In genomic region chr7:98071620-98072019, GRCm38 (mm10) we compare ENCODE assay signal across 8 mouse cellular contexts. TPM values are rescaled to one million over a fixed set of nuclear protein-coding genes. Genes with fewer than 3 reads are reported as not detected.
DNase-seq lines count a peak whose midpoint lies in the region; ATAC-seq and TF ChIP-seq lines count a peak whose summit lies in the region.

No protein-coding gene starts in this region.

- H3K36me3 ChIP-seq in hindbrain, postnatal 0 days (ENCODE audit: insufficient read depth, low read length) = peaks cover 6% of the 10 kb centered on the region; the same call in 1 of the 2 replicates

- no peak overlapping the region for H3K4me3 ChIP-seq in hindbrain, postnatal 0 days (ENCODE audit: low read length)

- no peak overlapping the region for H3K27ac ChIP-seq in hindbrain, postnatal 0 days

- no peak overlapping the region for H3K4me2 ChIP-seq in hindbrain, postnatal 0 days (ENCODE audit: low read depth, low read length)

- TF ChIP-seq CTCF in hindbrain, postnatal 0 days (IDR thresholded peaks at IDR 0.05; ENCODE audit: low read depth) = peak; percentile 98

- H3K9me3 ChIP-seq in hindbrain, postnatal 0 days (ENCODE audit: low read length) = no peaks in the 10 kb centered on the region

- no peaks in the 10 kb centered on the region for H3K4me1 ChIP-seq in hindbrain, postnatal 0 days (ENCODE audit: insufficient read depth, low read length)

- ATAC-seq in frontal cortex, adult (ENCODE audit: low TSS enrichment) = peak; percentile 89
- ATAC-seq in hindbrain, postnatal 0 days = peak; percentile 60; the same call in 1 of the 2 replicates
- ATAC-seq in megakaryocyte, adult 5-6 weeks (ENCODE audit: poor library complexity, severe bottlenecking) = peak; percentile 90

- WGBS in hindbrain, postnatal 0 days = 33% methylated on average over 5 of the region's 5 CpGs

- no peak overlapping the region for H3K9ac ChIP-seq in hindbrain, postnatal 0 days (replicated peaks; ENCODE audit: low read length)

- peak; percentile 51 for DNase-seq in Muller cell, postnatal 12 days (ENCODE audit: inconsistent ontology term)
- peak; percentile 84 to 89 for DNase-seq in cerebellum, adult 18-20 months
- DNase-seq in hindbrain, postnatal 0 days (ENCODE audit: low spot score) = peak; percentile 91
- DNase-seq in left cerebral cortex, adult 11 months (ENCODE audit: low spot score) = peak; percentile 45
- DNase-seq in right cerebral cortex, postnatal 10 days (ENCODE audit: low spot score in 2 of 2) = peak; percentile 58 to 76
- peak; percentile 83 for DNase-seq in urinary bladder, postnatal 25 days (ENCODE audit: low spot score)

- no peaks in the 10 kb centered on the region for H3K27me3 ChIP-seq in hindbrain, postnatal 0 days (ENCODE audit: insufficient read depth, low read length)

RNA-seq across cellular contexts. Expression of gene Myo7a, which starts 47.7 kb away (rescaled TPM):
- 42.1 and 50.8 TPM in 2 replicates for total RNA-seq in hindbrain, postnatal 0 days (2014; rRNA removed)
- 10.7 and 11.9 TPM in 2 replicates for polyA plus RNA-seq in hindbrain, postnatal 0 days (2015; fragmentation: Nextera tagmentation; extraction: Ambion mirVana)
- 7.3 and 8.4 TPM in 2 replicates for total RNA-seq in megakaryocyte, adult 5-6 weeks (2015)
- 12.7 and 13.9 TPM in 2 replicates for total RNA-seq in megakaryocyte, adult 5-6 weeks (2017)
